Mouse (Mus musculus) heart, embryonic 12.5 days (tissue): ENCODE data around the gene B4galt5. TPM values are rescaled to one million over a fixed set of nuclear protein-coding genes. Genes with fewer than 3 reads are reported as not detected.

Experiments used
- ATAC-seq: fragments of 200-750 bp; cut with Nextera tagmentation; 2 replicates; pipeline ENCODE4 v1.8.0; 2017; ENCODE audit warnings: moderate TSS enrichment, moderate library complexity; ENCODE audit not compliant: insufficient number of reproducible peaks, low FRiP score
- H3K27ac ChIP-seq: fragments of 300-500 bp; sonication (generic); 2 replicates; pipeline ENCODE4 v1.5.1; 2016; ENCODE audit warnings: mild to moderate bottlenecking, moderate library complexity; ENCODE audit not compliant: poor library complexity, severe bottlenecking
- H3K27me3 ChIP-seq: fragments of 300-500 bp; sonication (generic); replicated peaks from 2 replicates; pipeline ENCODE4 v1.6.1; 2016; ENCODE audit warnings: mild to moderate bottlenecking, moderate library complexity
- H3K36me3 ChIP-seq: fragments of 300-500 bp; sonication (generic); 2 replicates; pipeline ENCODE4 v1.6.1; 2016; ENCODE audit warnings: mild to moderate bottlenecking, moderate library complexity
- H3K4me1 ChIP-seq: fragments of 300-500 bp; sonication (generic); replicated peaks from 2 replicates; pipeline ENCODE4 v1.6.1; 2016; ENCODE audit warnings: mild to moderate bottlenecking
- H3K4me2 ChIP-seq: fragments of 300-500 bp; sonication (generic); 2 replicates; pipeline ENCODE4 v1.6.1; 2016; ENCODE audit warnings: mild to moderate bottlenecking, moderate library complexity
- H3K4me3 ChIP-seq: fragments of 300-500 bp; sonication (generic); 2 replicates; pipeline ENCODE4 v1.5.1; 2016; ENCODE audit warnings: mild to moderate bottlenecking
- H3K9ac ChIP-seq: fragments of 300-500 bp; sonication (generic); 2 replicates; pipeline ENCODE4 v1.6.1; 2016; ENCODE audit warnings: mild to moderate bottlenecking, moderate library complexity
- H3K9me3 ChIP-seq: fragments of 300-500 bp; sonication (generic); replicated peaks from 2 replicates; pipeline ENCODE4 v1.6.1; 2016; ENCODE audit warnings: mild to moderate bottlenecking, moderate library complexity
- WGBS: fragments of 180-500 bp; shearing (Covaris S2); methylation state at CpG from one replicate; pipeline ENCODE4 v1.1.7; 2016; 5-methylcytosine and 5-hydroxymethylcytosine counted together
- polyA plus RNA-seq: library from polyadenylated mRNA; unstranded; fragments of >200 nt; fragmentation: Nextera tagmentation; extraction: Ambion mirVana; gene quantifications from 2 replicates; pipeline ENCODE4 v1.2.1, GENCODE M21; 2016

The B4galt5 gene
- polyA plus RNA-seq, 1 experiment from 2014 or later = 14.9 TPM

GRCm38 (mm10) chr2:167263931-167264330 lies 85.1 kb downstream of the B4galt5 start:
- no peak for ATAC-seq
- no peaks in the 10 kb centered on the region for H3K36me3 ChIP-seq
- no peak overlapping the region for H3K4me3 ChIP-seq
- H3K27ac ChIP-seq = no peak overlapping the region
- no peaks in the 10 kb centered on the region for H3K27me3 ChIP-seq
- H3K9ac ChIP-seq = no peak overlapping the region
- no peaks in the 10 kb centered on the region for H3K9me3 ChIP-seq
- H3K4me1 ChIP-seq = peaks cover 22% of the 10 kb centered on the region
- H3K4me2 ChIP-seq = no peak overlapping the region
- whole genome bisulfite sequencing = 79% methylated on average over 11 of the region's 11 CpGs

- Histone ChIP-seq H3K9me3 (no peaks in the 10 kb centered on the region), H3K27me3 (no peaks in the 10 kb centered on the region), H3K36me3 (no peaks in the 10 kb centered on the region), H3K4me2 (no peak overlapping the region), H3K27ac (peak overlapping the region; percentile 2; the same call in 1 of the 2 replicates), H3K9ac (no peak overlapping the region), H3K4me3 (no peak overlapping the region), H3K4me1 (peaks cover 18% of the 10 kb centered on the region)
- ATAC-seq = no peak
- WGBS = 56% methylated on average over 8 of the region's 8 CpGs
Observed at GRCm38 (mm10) chr2:167263040-167263810, 85.8 kb downstream of the B4galt5 start.

- H3K9ac ChIP-seq = no peak overlapping the region
- no peak overlapping the region for H3K4me2 ChIP-seq
- no peak overlapping the region for H3K27ac ChIP-seq
- H3K9me3 ChIP-seq = no peaks in the 10 kb centered on the region
- H3K27me3 ChIP-seq = no peaks in the 10 kb centered on the region
- ATAC-seq = no peak
- no peak overlapping the region for H3K4me3 ChIP-seq
- 89% methylated on average over 10 of the region's 10 CpGs for WGBS
- H3K36me3 ChIP-seq = no peaks in the 10 kb centered on the region
- peaks cover 10% of the 10 kb centered on the region; the same call in 1 of the 2 replicates for H3K4me1 ChIP-seq
Observed at GRCm38 (mm10) chr2:167262433-167262832, 86.5 kb downstream of the B4galt5 start.

- ATAC-seq = no peak
Observed at GRCm38 (mm10) chr2:167261106-167261505, 87.9 kb downstream of the B4galt5 start.

GRCm38 (mm10) chr2:167257790-167258189 lies 91.2 kb downstream of the B4galt5 start:
- WGBS = 51% methylated on average over 3 of the region's 3 CpGs
- ATAC-seq = no peak
- H3K27me3 ChIP-seq = no peaks in the 10 kb centered on the region
- peaks cover 24% of the 10 kb centered on the region for H3K4me1 ChIP-seq
- no peak overlapping the region for H3K9ac ChIP-seq
- no peaks in the 10 kb centered on the region for H3K9me3 ChIP-seq
- no peak overlapping the region for H3K27ac ChIP-seq
- no peak overlapping the region for H3K4me2 ChIP-seq
- no peaks in the 10 kb centered on the region for H3K36me3 ChIP-seq
- H3K4me3 ChIP-seq = no peak overlapping the region

More at GRCm38 (mm10) chr2:167261106-167261505, 87.9 kb downstream of the B4galt5 start:
- H3K9ac ChIP-seq = no peak overlapping the region
- no peak overlapping the region for H3K27ac ChIP-seq
- no peak overlapping the region for H3K4me2 ChIP-seq
- peaks cover 9% of the 10 kb centered on the region; the same call in 1 of the 2 replicates for H3K4me1 ChIP-seq
- 69% methylated on average over 4 of the region's 4 CpGs for WGBS
- no peaks in the 10 kb centered on the region for H3K36me3 ChIP-seq
- H3K27me3 ChIP-seq = no peaks in the 10 kb centered on the region
- no peak overlapping the region for H3K4me3 ChIP-seq
- H3K9me3 ChIP-seq = no peaks in the 10 kb centered on the region

- WGBS = 41% methylated on average over 6 of the region's 6 CpGs
- H3K27ac ChIP-seq = peak overlapping the region; percentile 57
Observed at GRCm38 (mm10) chr2:167254808-167255207, 94.2 kb downstream of the B4galt5 start.

GRCm38 (mm10) chr2:167254185-167254584 lies 94.8 kb downstream of the B4galt5 start:
- Histone ChIP-seq H3K4me3 (no peak overlapping the region), H3K36me3 (no peaks in the 10 kb centered on the region), H3K9me3 (no peaks in the 10 kb centered on the region), H3K27me3 (no peaks in the 10 kb centered on the region), H3K27ac (peak overlapping the region; percentile 57), H3K4me2 (no peak overlapping the region), H3K9ac (no peak overlapping the region), H3K4me1 (peaks cover 46% of the 10 kb centered on the region)
- WGBS = 34% methylated on average over 7 of the region's 7 CpGs
- peak; percentile 79 for ATAC-seq

More at GRCm38 (mm10) chr2:167254808-167255207, 94.2 kb downstream of the B4galt5 start:
- Histone ChIP-seq H3K9me3 (no peaks in the 10 kb centered on the region), H3K4me1 (peaks cover 42% of the 10 kb centered on the region), H3K9ac (no peak overlapping the region), H3K4me2 (no peak overlapping the region), H3K4me3 (no peak overlapping the region), H3K36me3 (no peaks in the 10 kb centered on the region), H3K27me3 (no peaks in the 10 kb centered on the region)
- ATAC-seq = no peak

GRCm38 (mm10) chr2:167253476-167253875 lies 95.5 kb downstream of the B4galt5 start:
- WGBS = 61% methylated on average over 5 of the region's 5 CpGs
- Histone ChIP-seq H3K9me3 (no peaks in the 10 kb centered on the region), H3K4me1 (peaks cover 46% of the 10 kb centered on the region), H3K4me2 (no peak overlapping the region), H3K36me3 (no peaks in the 10 kb centered on the region), H3K27me3 (no peaks in the 10 kb centered on the region), H3K27ac (0 out of 2 replicates have a peak overlapping the region, but pooled peaks have one; percentile 31), H3K4me3 (no peak overlapping the region), H3K9ac (no peak overlapping the region)
- no peak for ATAC-seq

- no peak overlapping the region for H3K9ac ChIP-seq
- no peak overlapping the region for H3K4me3 ChIP-seq
- 30% methylated on average over 3 of the region's 3 CpGs for WGBS
- no peak for ATAC-seq
- peaks cover 46% of the 10 kb centered on the region for H3K4me1 ChIP-seq
- H3K27ac ChIP-seq = peak overlapping the region; percentile 36; the same call in 1 of the 2 replicates
- no peaks in the 10 kb centered on the region for H3K27me3 ChIP-seq
- H3K9me3 ChIP-seq = no peaks in the 10 kb centered on the region
- H3K36me3 ChIP-seq = no peaks in the 10 kb centered on the region
- no peak overlapping the region for H3K4me2 ChIP-seq
Observed at GRCm38 (mm10) chr2:167252057-167252687, 96.8 kb downstream of the B4galt5 start.

- Histone ChIP-seq H3K9ac (0 out of 2 replicates have a peak overlapping the region, but pooled peaks have one; percentile 15), H3K4me1 (peaks cover 46% of the 10 kb centered on the region), H3K4me3 (no peak overlapping the region), H3K27ac (no peak overlapping the region), H3K4me2 (peak overlapping the region; percentile 19; the same call in 1 of the 2 replicates), H3K27me3 (no peaks in the 10 kb centered on the region), H3K9me3 (no peaks in the 10 kb centered on the region), H3K36me3 (no peaks in the 10 kb centered on the region)
- 35% methylated on average over 7 of the region's 7 CpGs for WGBS
- ATAC-seq = no peak
Observed at GRCm38 (mm10) chr2:167250736-167251337, 98.1 kb downstream of the B4galt5 start.
